In the genomic region with DNA sequence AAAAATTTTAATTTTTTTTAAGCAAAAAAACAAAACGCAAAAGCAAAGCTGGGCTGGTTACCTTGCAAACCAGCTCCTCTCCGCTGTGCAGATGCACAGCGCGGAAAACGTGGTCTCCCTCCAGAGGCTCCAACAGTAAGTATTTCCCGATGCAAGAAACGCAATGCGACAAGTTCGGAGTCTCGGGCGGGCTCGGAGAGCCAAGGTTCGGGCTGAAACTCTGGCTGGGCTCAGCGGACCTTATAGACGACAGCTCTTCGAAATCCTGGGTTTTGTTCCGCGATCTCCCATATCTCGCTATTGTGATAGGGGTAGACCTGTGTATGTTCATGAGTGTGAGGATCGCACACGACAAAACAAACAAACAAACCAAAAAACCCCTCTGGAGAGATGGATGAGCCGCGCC, we compare ENCODE assay signal across 7 mouse cellular contexts. TPM values are rescaled to one million over a fixed set of nuclear protein-coding genes. Genes with fewer than 3 reads are reported as not detected.
DNase-seq lines count a peak whose midpoint lies in the region; ATAC-seq and TF ChIP-seq lines count a peak whose summit lies in the region.

No protein-coding gene starts in this region.

- H3K36me3 ChIP-seq in heart, embryonic 11.5 days (ENCODE audit: control insufficient read depth, insufficient read depth, low read length): no peaks in the 10 kb centered on the region
- H3K36me3 ChIP-seq in kidney, embryonic 16.5 days (ENCODE audit: insufficient read depth, low read length): no peaks in the 10 kb centered on the region
- H3K36me3 ChIP-seq in lung, embryonic 16.5 days (ENCODE audit: control insufficient read depth, insufficient read depth, low read length): no peaks in the 10 kb centered on the region

- under 1% methylated on average over 23 of the region's 23 CpGs for WGBS in heart, embryonic 11.5 days (ENCODE audit: insufficient replicate concordance)
- under 1% methylated on average over 23 of the region's 23 CpGs for WGBS in kidney, embryonic 16.5 days
- 0% methylated on average over 23 of the region's 23 CpGs for WGBS in lung, embryonic 16.5 days

- ATAC-seq in heart, embryonic 11.5 days (replicated peaks; ENCODE audit: insufficient number of reproducible peaks, low FRiP score, low TSS enrichment): no peak
- peak; percentile 0; the same call in 1 of the 2 replicates for ATAC-seq in kidney, embryonic 16.5 days (ENCODE audit: low FRiP score, low TSS enrichment)
- ATAC-seq in lung, embryonic 16.5 days (ENCODE audit: low read depth): no peak

- no peaks in the 10 kb centered on the region for H3K27me3 ChIP-seq in heart, embryonic 11.5 days (ENCODE audit: control insufficient read depth, insufficient read depth, low read length)
- H3K27me3 ChIP-seq in kidney, embryonic 16.5 days (ENCODE audit: insufficient read depth, low read length): no peaks in the 10 kb centered on the region
- H3K27me3 ChIP-seq in lung, embryonic 16.5 days (ENCODE audit: control insufficient read depth, insufficient read depth, low read depth, low read length): no peaks in the 10 kb centered on the region

- H3K4me2 ChIP-seq in heart, embryonic 11.5 days: peak overlapping the region; percentile 58
- H3K4me2 ChIP-seq in kidney, embryonic 16.5 days (replicated peaks; ENCODE audit: low read depth, low read length): peak overlapping the region; percentile 74
- H3K4me2 ChIP-seq in lung, embryonic 16.5 days (ENCODE audit: low read depth, low read length): peak overlapping the region; percentile 83

- H3K27ac ChIP-seq in cortical plate, adult 2 months (ENCODE audit: insufficient read depth, low read length): peak overlapping the region; percentile 98
- peak overlapping the region; percentile 97 for H3K27ac ChIP-seq in heart, embryonic 11.5 days (ENCODE audit: low read depth, low read length)
- H3K27ac ChIP-seq in kidney, embryonic 16.5 days (ENCODE audit: low read length): peak overlapping the region; percentile 96
- peak overlapping the region; percentile 74 for H3K27ac ChIP-seq in lung, embryonic 16.5 days (ENCODE audit: low read length)

- TF ChIP-seq CTCF in cortical plate, adult 2 months (IDR thresholded peaks at IDR 0.05; ENCODE audit: extremely low read depth, insufficient read depth, low read length): no peak

- TF ChIP-seq POLR2A in cortical plate, adult 2 months (IDR thresholded peaks at IDR 0.05; ENCODE audit: extremely low read depth, insufficient read depth, low read length): no peak

- H3K4me3 ChIP-seq in cortical plate, adult 2 months (ENCODE audit: insufficient read depth, low read length): peak overlapping the region; percentile 98
- H3K4me3 ChIP-seq in heart, embryonic 11.5 days (ENCODE audit: low read depth, low read length): peak overlapping the region; percentile 63
- H3K4me3 ChIP-seq in kidney, embryonic 16.5 days (ENCODE audit: low read length): peak overlapping the region; percentile 69
- peak overlapping the region; percentile 64 for H3K4me3 ChIP-seq in lung, embryonic 16.5 days (ENCODE audit: low read length)

- peak overlapping the region; percentile 92 for H3K9ac ChIP-seq in heart, embryonic 11.5 days (ENCODE audit: low read depth, low read length)
- peak overlapping the region; percentile 96 for H3K9ac ChIP-seq in kidney, embryonic 16.5 days (replicated peaks; ENCODE audit: low read length)
- H3K9ac ChIP-seq in lung, embryonic 16.5 days (ENCODE audit: low read length): peak overlapping the region; percentile 84

- no peaks in the 10 kb centered on the region for H3K9me3 ChIP-seq in heart, embryonic 11.5 days (replicated peaks; ENCODE audit: control insufficient read depth, low read length)
- no peaks in the 10 kb centered on the region for H3K9me3 ChIP-seq in kidney, embryonic 16.5 days (ENCODE audit: low read length)
- H3K9me3 ChIP-seq in lung, embryonic 16.5 days (ENCODE audit: control insufficient read depth, low read length): no peaks in the 10 kb centered on the region

- peaks cover 8% of the 10 kb centered on the region; the same call in 1 of the 2 replicates for H3K4me1 ChIP-seq in cortical plate, adult 2 months (ENCODE audit: control insufficient read depth, insufficient read depth, low read length)
- H3K4me1 ChIP-seq in heart, embryonic 11.5 days (ENCODE audit: control insufficient read depth, insufficient read depth, low read length): peaks cover 23% of the 10 kb centered on the region
- H3K4me1 ChIP-seq in kidney, embryonic 16.5 days (ENCODE audit: insufficient read depth, low read length): peaks cover 27% of the 10 kb centered on the region
- H3K4me1 ChIP-seq in lung, embryonic 16.5 days (replicated peaks; ENCODE audit: control insufficient read depth, insufficient read depth, low read length): peaks cover 13% of the 10 kb centered on the region

- DNase-seq in urinary bladder, postnatal 25 days (ENCODE audit: low spot score): peak; percentile 19
- DNase-seq in urinary bladder, postnatal 4 days (ENCODE audit: low spot score in 2 of 2): no peak
- peak; percentile 57 to 62 for DNase-seq in right cerebral cortex, postnatal 10 days (ENCODE audit: low spot score in 2 of 2)

RNA-seq across cellular contexts. Expression of gene Trib2, which starts 1.5 kb away (rescaled TPM):
- 24.6 and 27.4 TPM in 2 replicates for polyA plus RNA-seq in cortical plate, adult 2 months (2012; rRNA removed)
- 45.4 and 53.5 TPM in 2 replicates for polyA plus RNA-seq in heart, embryonic 11.5 days (2014; fragmentation: Nextera tagmentation; extraction: Ambion mirVana)
- 58.0 and 58.6 TPM in 2 replicates for polyA plus RNA-seq in kidney, embryonic 16.5 days (2015; fragmentation: Nextera tagmentation; extraction: Ambion mirVana)
- 25.1 TPM in 2 replicates for polyA plus RNA-seq in lung, embryonic 16.5 days (2015; fragmentation: Nextera tagmentation; extraction: Ambion mirVana)

Comparison
In these comparisons a context has a peak if more than half of its experiments do, and no peak if none do; other contexts are left out.
1. DNase-seq: peak in urinary bladder, postnatal 25 days (single experiment) and right cerebral cortex, postnatal 10 days (2 of 2); none in urinary bladder, postnatal 4 days (0 of 2).
2. Peak in every context shown above with its lines, with median percentiles within 50 percentile points of each other: H3K27ac ChIP-seq, H3K4me3 ChIP-seq, H3K4me2 ChIP-seq and H3K9ac ChIP-seq.